Mouse (Mus musculus) neural tube, embryonic 14.5 days (tissue): ENCODE data around the gene Car4. TPM values are rescaled to one million over a fixed set of nuclear protein-coding genes. Genes with fewer than 3 reads are reported as not detected.

ENCODE experiments used
- ATAC-seq: fragments of 200-750 bp; cut with Nextera tagmentation; 2 replicates; pipeline ENCODE4 v1.8.0; 2017; ENCODE audit warnings: low read depth, mild to moderate bottlenecking, moderate TSS enrichment, moderate library complexity
- H3K27ac ChIP-seq: fragments of 300-500 bp; sonication (generic); 2 replicates; pipeline ENCODE4 v1.5.1; 2014; ENCODE audit warnings: low read depth, mild to moderate bottlenecking, control low read depth, low read length, moderate library complexity, mixed read lengths
- H3K27me3 ChIP-seq: fragments of 300-500 bp; sonication (generic); 2 replicates; pipeline ENCODE4 v1.6.1; 2014; ENCODE audit warnings: low read length; ENCODE audit not compliant: control insufficient read depth, insufficient read depth
- H3K36me3 ChIP-seq: fragments of 300-500 bp; sonication (generic); 2 replicates; pipeline ENCODE4 v1.6.1; 2014; ENCODE audit warnings: low read length, mixed read lengths; ENCODE audit not compliant: control insufficient read depth, insufficient read depth
- H3K4me1 ChIP-seq: fragments of 300-500 bp; sonication (generic); 2 replicates; pipeline ENCODE4 v1.6.1; 2014; ENCODE audit warnings: low read length; ENCODE audit not compliant: control insufficient read depth, insufficient read depth
- H3K4me2 ChIP-seq: fragments of 300-500 bp; sonication (generic); 2 replicates; pipeline ENCODE4 v1.6.1; 2014; ENCODE audit warnings: mild to moderate bottlenecking, low read depth, low read length, control low read depth
- H3K4me3 ChIP-seq: fragments of 300-500 bp; sonication (generic); 2 replicates; pipeline ENCODE4 v1.5.1; 2014; ENCODE audit warnings: low read depth, low read length, control low read depth, mixed read lengths
- H3K9ac ChIP-seq: fragments of 300-500 bp; sonication (generic); replicated peaks from 2 replicates; pipeline ENCODE4 v1.6.1; 2014; ENCODE audit warnings: low read depth, mild to moderate bottlenecking, control low read depth, low read length, mixed read lengths
- H3K9me3 ChIP-seq: fragments of 300-500 bp; sonication (generic); 2 replicates; pipeline ENCODE4 v1.6.1; 2016; ENCODE audit warnings: low read length; ENCODE audit not compliant: control insufficient read depth
- WGBS: fragments of 180-500 bp; shearing (Covaris S2); extraction: QIAGEN DNeasy Blood & Tissue Kit; methylation state at CpG from one replicate; pipeline ENCODE4 v1.1.7; 2014; 5-methylcytosine and 5-hydroxymethylcytosine counted together
- polyA plus RNA-seq: library from polyadenylated mRNA; unstranded; fragments of >200 nt; fragmentation: Nextera tagmentation; extraction: Ambion mirVana; gene quantifications from 2 replicates; pipeline ENCODE4 v1.2.1, GENCODE M21; 2014

The Car4 gene
- polyA plus RNA-seq, 1 experiment from 2014 or later: 3.8 TPM

DNA sequence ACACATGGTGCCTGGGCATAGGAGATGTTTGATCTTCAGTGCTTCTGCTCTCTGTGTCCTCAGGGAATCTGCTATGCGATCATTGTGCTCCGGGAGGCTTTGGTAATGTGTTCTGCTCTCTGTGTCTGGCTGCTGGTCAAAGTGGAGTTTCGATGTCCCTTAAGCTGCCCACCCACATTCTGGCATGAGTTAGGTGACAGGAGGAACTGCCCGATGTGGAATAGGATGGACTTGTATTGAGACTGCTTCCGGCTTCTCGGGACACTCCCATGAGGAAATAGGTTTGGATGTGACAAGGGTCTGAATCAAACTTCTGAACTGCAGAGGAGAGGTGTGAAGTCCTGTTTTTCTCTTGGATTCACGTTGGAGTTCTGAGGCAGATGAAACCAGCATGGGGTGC, 17.0 kb downstream of the Car4 start:
- Histone ChIP-seq H3K4me1 (no peaks in the 10 kb centered on the region), H3K9ac (no peak overlapping the region), H3K9me3 (no peaks in the 10 kb centered on the region), H3K27me3 (no peaks in the 10 kb centered on the region), H3K27ac (no peak overlapping the region), H3K4me2 (no peak overlapping the region), H3K36me3 (no peaks in the 10 kb centered on the region), H3K4me3 (no peak overlapping the region)
- no peak for ATAC-seq
- 77% methylated on average over 7 of the region's 7 CpGs for WGBS

DNA sequence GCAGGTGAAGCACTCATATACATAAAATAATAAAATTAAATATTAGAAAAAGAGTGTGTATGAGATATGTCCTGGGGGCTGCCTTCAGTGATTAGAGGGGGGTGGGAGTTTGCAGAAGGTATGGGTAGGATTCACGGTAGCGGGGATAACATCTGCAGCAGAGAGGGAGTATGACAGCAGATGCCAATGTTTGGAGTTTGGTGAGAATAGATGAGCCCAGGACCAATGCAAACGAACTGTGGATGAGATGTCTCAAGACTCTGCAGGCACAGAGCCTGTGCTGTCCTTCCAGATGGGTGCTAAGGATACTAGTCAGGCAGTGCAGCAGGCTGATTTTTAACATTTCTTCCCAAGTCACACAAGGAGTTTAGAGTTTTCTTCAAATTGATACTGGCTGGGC, 19.1 kb downstream of the Car4 start:
- Histone ChIP-seq H3K36me3 (no peaks in the 10 kb centered on the region), H3K4me2 (no peak overlapping the region), H3K27me3 (no peaks in the 10 kb centered on the region), H3K4me1 (no peaks in the 10 kb centered on the region), H3K4me3 (no peak overlapping the region), H3K27ac (no peak overlapping the region), H3K9me3 (no peaks in the 10 kb centered on the region), H3K9ac (no peak overlapping the region)
- no peak for ATAC-seq
- 82% methylated on average over 3 of the region's 3 CpGs for WGBS

DNA sequence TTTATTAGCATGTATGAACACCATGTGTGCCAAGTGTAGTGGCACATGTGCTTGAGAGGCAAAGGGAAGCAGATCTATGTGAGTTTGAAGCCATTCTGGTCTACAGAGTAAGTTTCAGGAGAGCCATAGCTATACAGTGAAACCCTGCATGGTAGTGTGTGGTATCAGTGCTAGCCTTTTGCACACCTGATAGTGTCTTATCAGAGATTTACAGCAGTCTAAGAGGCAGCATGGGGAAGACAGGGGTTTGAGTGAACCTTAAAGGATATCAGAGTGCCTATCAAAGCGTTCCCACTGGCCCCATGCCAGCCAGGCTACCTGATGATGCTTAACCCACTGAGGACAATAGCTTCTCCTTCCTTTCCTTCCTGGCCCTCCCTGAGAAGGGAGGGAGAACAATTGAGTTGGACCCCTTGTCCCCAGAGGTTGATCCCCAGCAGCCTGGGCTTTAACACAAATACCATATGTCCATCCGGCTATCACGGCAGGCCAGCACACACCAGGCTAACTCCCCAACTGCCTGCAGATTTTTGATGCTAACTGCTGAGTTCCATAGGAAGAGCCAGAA, 19.9 kb downstream of the Car4 start:
- H3K9me3 ChIP-seq: no peaks in the 10 kb centered on the region
- H3K27me3 ChIP-seq: no peaks in the 10 kb centered on the region
- no peak overlapping the region for H3K4me3 ChIP-seq
- WGBS: 81% methylated on average over 3 of the region's 3 CpGs
- no peaks in the 10 kb centered on the region for H3K4me1 ChIP-seq
- no peak for ATAC-seq
- no peaks in the 10 kb centered on the region for H3K36me3 ChIP-seq
- H3K9ac ChIP-seq: no peak overlapping the region
- no peak overlapping the region for H3K4me2 ChIP-seq
- no peak overlapping the region for H3K27ac ChIP-seq

DNA sequence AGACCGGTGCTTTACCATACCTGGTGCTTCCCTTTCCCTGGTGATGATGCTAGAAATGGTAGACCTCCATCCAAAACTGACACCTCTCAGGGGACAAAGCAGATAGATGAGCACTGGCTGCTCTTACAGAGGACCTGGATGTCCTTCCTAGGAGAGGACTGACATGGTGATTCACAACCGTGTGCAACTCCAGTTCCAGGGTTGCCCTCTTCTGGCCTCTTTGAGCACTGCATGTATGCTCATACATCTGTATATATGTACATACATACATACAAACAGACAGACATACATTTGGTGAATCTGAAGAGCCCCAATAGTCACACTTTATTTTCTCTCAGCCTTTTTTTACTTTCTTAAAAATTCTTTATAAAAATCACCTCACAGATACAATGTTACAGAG, 20.5 kb downstream of the Car4 start:
- Histone ChIP-seq H3K27me3 (no peaks in the 10 kb centered on the region), H3K4me1 (no peaks in the 10 kb centered on the region), H3K4me2 (no peak overlapping the region), H3K36me3 (no peaks in the 10 kb centered on the region), H3K4me3 (no peak overlapping the region), H3K27ac (no peak overlapping the region), H3K9ac (no peak overlapping the region), H3K9me3 (no peaks in the 10 kb centered on the region)
- WGBS: 52% methylated on average over 2 of the region's 2 CpGs
- ATAC-seq: no peak

DNA sequence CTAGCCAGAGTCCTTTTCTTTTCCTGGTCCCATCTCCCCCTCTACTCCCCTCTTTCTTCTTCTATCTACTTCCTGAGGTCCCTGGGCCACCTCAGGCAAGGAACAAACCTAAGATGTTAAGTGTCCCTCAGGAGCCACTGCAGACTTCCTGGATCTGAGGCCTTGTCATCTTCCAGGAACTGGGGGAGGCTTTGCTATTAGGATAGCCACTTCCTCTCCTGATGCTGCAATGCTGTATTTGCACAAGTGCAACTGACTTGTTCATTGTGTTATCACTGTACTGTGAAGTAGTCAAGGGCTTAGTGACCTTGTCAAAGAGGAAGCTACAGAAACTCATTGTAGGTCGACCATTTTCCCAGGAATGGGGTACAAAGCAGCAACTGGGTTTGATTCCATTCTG, 21.8 kb downstream of the Car4 start:
- WGBS: 37% methylated on average over 1 of the region's 1 CpGs
- Histone ChIP-seq H3K4me2 (no peak overlapping the region), H3K4me1 (no peaks in the 10 kb centered on the region), H3K9ac (no peak overlapping the region), H3K4me3 (no peak overlapping the region), H3K36me3 (no peaks in the 10 kb centered on the region), H3K9me3 (no peaks in the 10 kb centered on the region), H3K27ac (no peak overlapping the region), H3K27me3 (no peaks in the 10 kb centered on the region)
- no peak for ATAC-seq

DNA sequence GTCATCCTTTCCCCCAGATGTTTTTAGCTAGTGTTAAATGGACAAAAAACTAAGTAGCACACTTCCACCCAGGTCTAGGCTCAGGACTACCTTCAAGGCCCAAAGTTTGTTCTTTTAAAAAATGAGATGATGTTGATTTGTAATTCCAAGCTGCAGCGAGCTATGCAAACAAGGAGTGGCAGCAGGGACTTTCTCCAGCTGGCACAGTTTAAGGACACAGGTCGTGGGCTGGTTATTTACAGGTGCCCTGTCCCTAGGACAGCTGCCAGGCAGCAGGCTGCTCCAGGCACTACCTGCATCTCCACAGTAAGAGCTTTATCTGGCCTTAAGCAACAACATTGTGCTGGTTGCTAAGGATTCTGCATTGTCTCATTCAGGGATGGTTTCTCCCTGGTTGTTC, 23.1 kb downstream of the Car4 start:
- Histone ChIP-seq H3K9me3 (no peaks in the 10 kb centered on the region), H3K4me2 (no peak overlapping the region), H3K4me1 (no peaks in the 10 kb centered on the region), H3K4me3 (no peak overlapping the region), H3K27me3 (no peaks in the 10 kb centered on the region), H3K27ac (no peak overlapping the region), H3K36me3 (0 out of 2 replicates have a peak, but pooled peaks cover 2% of the 10 kb centered on the region), H3K9ac (no peak overlapping the region)
- no peak for ATAC-seq
- 89% methylated on average over 2 of the region's 2 CpGs for WGBS

DNA sequence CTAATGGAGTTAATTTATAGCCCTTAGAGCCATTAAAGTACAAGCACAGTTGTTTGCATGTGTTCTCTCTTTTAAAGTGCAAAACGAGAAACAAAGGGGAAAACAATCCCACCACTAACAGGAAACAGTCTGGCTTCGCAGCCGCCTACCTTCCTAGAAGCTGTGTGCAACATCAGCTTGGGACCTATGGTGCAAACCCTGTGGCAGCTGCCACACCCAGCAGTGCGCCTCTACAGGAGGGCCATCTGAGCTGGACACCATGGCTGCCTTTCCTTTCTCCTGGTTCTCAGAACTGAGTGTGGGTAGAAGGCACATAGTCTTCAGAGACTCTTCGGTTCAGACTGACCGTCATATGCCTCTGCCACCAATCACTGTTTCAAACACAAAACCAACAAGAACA, 27.8 kb downstream of the Car4 start:
- Histone ChIP-seq H3K9me3 (no peaks in the 10 kb centered on the region), H3K9ac (no peak overlapping the region), H3K4me2 (no peak overlapping the region), H3K4me1 (no peaks in the 10 kb centered on the region), H3K27me3 (no peaks in the 10 kb centered on the region), H3K4me3 (no peak overlapping the region), H3K36me3 (peaks cover 14% of the 10 kb centered on the region; the same call in 1 of the 2 replicates), H3K27ac (no peak overlapping the region)
- no peak for ATAC-seq
- 77% methylated on average over 6 of the region's 6 CpGs for WGBS

DNA sequence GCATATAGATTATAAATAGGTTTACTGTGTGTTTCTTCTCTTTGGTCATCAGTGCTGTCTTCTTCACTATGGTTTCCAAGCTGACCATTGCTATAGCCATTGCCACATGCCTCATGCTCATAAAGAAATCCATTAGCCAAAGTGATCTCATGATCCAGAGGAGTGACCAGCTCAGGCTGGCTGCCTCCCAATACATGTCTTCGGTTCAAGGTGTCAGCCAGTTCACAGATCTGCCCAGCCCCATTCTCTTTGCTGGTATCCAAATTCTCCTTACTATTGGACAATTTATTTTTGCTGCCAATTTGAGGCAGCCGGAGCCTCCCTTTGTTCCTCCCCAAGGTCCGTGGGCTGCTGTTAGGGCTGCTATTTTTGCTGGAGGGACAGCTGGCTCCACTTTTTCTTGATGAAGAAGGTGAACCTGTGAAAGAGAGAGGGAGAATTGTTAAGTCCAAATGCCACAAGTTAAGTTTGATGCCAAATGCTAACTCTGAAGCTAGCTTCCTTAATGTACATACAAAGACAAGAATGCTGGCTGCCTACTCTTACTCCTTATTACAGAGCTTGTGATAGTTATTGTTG, 30.8 kb downstream of the Car4 start:
- H3K27ac ChIP-seq: no peak overlapping the region

DNA sequence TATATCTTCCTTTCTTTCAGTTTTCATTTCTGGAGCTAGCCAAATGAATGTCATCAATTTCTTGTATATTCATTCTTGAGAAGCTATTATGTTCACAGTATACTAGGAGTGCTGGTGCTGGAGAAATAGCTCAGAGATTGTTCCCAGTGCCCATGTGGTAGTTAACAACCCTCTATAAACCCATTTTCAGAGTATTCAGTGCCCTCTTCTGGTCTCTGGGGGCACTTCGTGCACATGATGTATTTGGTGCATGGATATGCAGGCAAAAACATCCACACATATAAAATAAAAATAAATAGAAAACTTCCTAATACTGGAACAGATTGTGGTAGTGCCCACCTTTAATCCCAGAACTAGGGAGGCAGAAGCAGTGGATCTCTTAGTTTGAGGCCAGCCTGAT, 35.4 kb downstream of the Car4 start:
- no peaks in the 10 kb centered on the region for H3K27me3 ChIP-seq
- no peak overlapping the region for H3K4me2 ChIP-seq
- WGBS: 93% methylated on average over 1 of the region's 1 CpGs
- no peak overlapping the region for H3K9ac ChIP-seq
- H3K27ac ChIP-seq: no peak overlapping the region
- H3K9me3 ChIP-seq: no peaks in the 10 kb centered on the region
- no peak overlapping the region for H3K4me3 ChIP-seq
- no peaks in the 10 kb centered on the region for H3K4me1 ChIP-seq
- peaks cover 21% of the 10 kb centered on the region for H3K36me3 ChIP-seq
- ATAC-seq: no peak

More for the DNA sequence above, 30.8 kb downstream of the Car4 start:
- whole genome bisulfite sequencing: 88% methylated on average over 3 of the region's 3 CpGs
- no peak overlapping the region for H3K4me2 ChIP-seq
- no peak overlapping the region for H3K4me3 ChIP-seq
- H3K36me3 ChIP-seq: peaks cover 26% of the 10 kb centered on the region
- no peak overlapping the region for H3K9ac ChIP-seq
- no peaks in the 10 kb centered on the region for H3K4me1 ChIP-seq
- H3K27me3 ChIP-seq: no peaks in the 10 kb centered on the region
- no peak for ATAC-seq
- H3K9me3 ChIP-seq: no peaks in the 10 kb centered on the region
